Mouse (Mus musculus) gastrocnemius, adult 2 months (tissue): ENCODE data around the gene Cacfd1. TPM values are rescaled to one million over a fixed set of nuclear protein-coding genes. Genes with fewer than 3 reads are reported as not detected.

ENCODE experiments used
- DNase-seq: peaks from one replicate; pipeline ENCODE4 v3.0.0; 2022
- H3K27ac ChIP-seq: fragments of 200-600 bp; 2 replicates; pipeline ENCODE4 v1.8.1; 2022; ENCODE audit warnings: mild to moderate bottlenecking
- H3K4me3 ChIP-seq: fragments of 200-600 bp; 2 replicates; pipeline ENCODE4 v1.8.1; 2022; ENCODE audit warnings: mild to moderate bottlenecking, moderate library complexity
- CTCF ChIP-seq: fragments of 200-600 bp; IDR thresholded peaks from 2 replicates; pipeline ENCODE4 v1.8.1; 2022; ENCODE audit warnings: antibody characterized with exemption, mild to moderate bottlenecking, moderate library complexity
- intact Hi-C: fragments of 180-260 bp; cut with DNase I; formaldehyde crosslinking; loops from one replicate; pipeline ENCODE4 v1.15.1; 2025
- total RNA-seq, 2 experiments: library from RNA; stranded (reverse); gene quantifications; 2 replicates each; pipeline ENCODE4 v1.2.3; 2021

Cacfd1 gene
- total RNA-seq, 2 experiments from 2014 or later: 34.9 to 36.2 TPM

- Histone ChIP-seq H3K4me3 (no peak overlapping the region), H3K27ac (no peak overlapping the region)
- no peak for TF ChIP-seq CTCF
- no peak for DNase-seq
- intact Hi-C loops: no loop called here
These were observed 49.0 kb downstream of the Cacfd1 start for GRCm38 (mm10) chr2:27058751-27059150.

- intact Hi-C loops: no loop called here
- no peak overlapping the region for H3K4me3 ChIP-seq
- TF ChIP-seq CTCF: no peak
- DNase-seq: no peak
- H3K27ac ChIP-seq: no peak overlapping the region
These were observed 49.5 kb downstream of the Cacfd1 start for GRCm38 (mm10) chr2:27059187-27059586.

GRCm38 (mm10) chr2:27067124-27067523 lies 57.4 kb downstream of the Cacfd1 start:
- H3K4me3 ChIP-seq: no peak overlapping the region
- no peak for DNase-seq
- intact Hi-C loops: no loop called here
- H3K27ac ChIP-seq: no peak overlapping the region
- TF ChIP-seq CTCF: no peak

GRCm38 (mm10) chr2:27067996-27068395 lies 58.3 kb downstream of the Cacfd1 start:
- DNase-seq: no peak
- H3K27ac ChIP-seq: no peak overlapping the region
- TF ChIP-seq CTCF: no peak
- intact Hi-C loops: no loop called here
- H3K4me3 ChIP-seq: no peak overlapping the region

DNA sequence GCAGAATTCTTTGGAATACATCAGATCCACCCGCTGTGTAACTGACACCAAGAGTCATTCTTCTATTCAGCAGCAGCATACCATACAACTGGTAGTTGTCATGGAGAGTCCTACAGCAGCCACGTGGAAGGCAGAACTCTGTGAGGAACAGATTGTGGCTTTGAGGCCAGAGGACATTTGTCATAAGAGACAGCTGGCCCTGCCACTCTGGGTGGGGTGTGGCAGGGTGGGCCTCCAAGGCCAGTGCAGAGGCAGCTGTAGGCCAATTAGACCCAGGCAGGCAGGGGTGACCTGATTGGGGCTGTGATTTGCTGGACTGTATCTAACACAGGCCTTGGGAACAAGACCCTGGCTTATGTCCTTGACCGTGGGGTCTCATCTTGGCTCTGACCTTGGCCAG lies 59.9 kb downstream of the Cacfd1 start:
- intact Hi-C loops: no loop called here
- Histone ChIP-seq H3K27ac (no peak overlapping the region), H3K4me3 (no peak overlapping the region)
- TF ChIP-seq CTCF: no peak
- DNase-seq: no peak

GRCm38 (mm10) chr2:27070247-27070813 lies 60.6 kb downstream of the Cacfd1 start:
- intact Hi-C loops: no loop called here
- no peak for DNase-seq
- H3K27ac ChIP-seq: no peak overlapping the region
- TF ChIP-seq CTCF: no peak
- no peak overlapping the region for H3K4me3 ChIP-seq

Other genes starting within 250 kb of the Cacfd1 start
- gene Abo, start 144.9 kb upstream of the Cacfd1 start, total RNA-seq: not detected
- 10 to 100 TPM; 13.0 to 13.1 TPM for gene Surf6, start 107.0 kb upstream of the Cacfd1 start, total RNA-seq
- 10 to 100 TPM; 15.4 to 19.0 TPM for gene Med22, start 99.2 kb upstream of the Cacfd1 start, total RNA-seq
- gene Rpl7a, start 99.2 kb upstream of the Cacfd1 start, total RNA-seq: 100 to 1,000 TPM; 261 to 309 TPM
- 10 to 100 TPM; 12.4 to 16.1 TPM for gene Surf2, start 93.6 kb upstream of the Cacfd1 start, total RNA-seq
- gene Surf1, start 93.4 kb upstream of the Cacfd1 start, total RNA-seq: 10 to 100 TPM; 41.1 to 41.6 TPM
- gene Surf4, start 76.0 kb upstream of the Cacfd1 start, total RNA-seq: 10 to 100 TPM; 69.0 to 75.6 TPM
- gene Stkld1, start 75.9 kb upstream of the Cacfd1 start, total RNA-seq: not detected
- 10 to 100 TPM; 16.0 to 19.1 TPM for gene Rexo4, start 45.5 kb upstream of the Cacfd1 start, total RNA-seq
- not detected for gene Adamts13, start 36.5 kb upstream of the Cacfd1 start, total RNA-seq
- gene Slc2a6, start 18.1 kb downstream of the Cacfd1 start, total RNA-seq: not detected
- gene Mymk, start 62.3 kb downstream of the Cacfd1 start, total RNA-seq: under 1 TPM in 1 of 2 experiments, not detected in 1; 0.36 TPM
- 1 to 10 TPM; 2.9 to 9.8 TPM for gene Adamtsl2, start 69.5 kb downstream of the Cacfd1 start, total RNA-seq
- gene Fam163b, start 132.6 kb downstream of the Cacfd1 start, total RNA-seq: not detected
- not detected for gene Dbh, start 155.3 kb downstream of the Cacfd1 start, total RNA-seq
- 1 to 10 TPM in 1 of 2 experiments, under 1 TPM in 1; 0.84 to 1.2 TPM for gene Sardh, start 238.4 kb downstream of the Cacfd1 start, total RNA-seq